Mouse (Mus musculus): ENCODE results near the gene Ksr2. TPM values are rescaled to one million over a fixed set of nuclear protein-coding genes. Genes with fewer than 3 reads are reported as not detected.

Ksr2 gene
- polyA plus RNA-seq, 3 experiments from 2014 or later, result 0.09 to 0.60 (median 0.36) TPM

DNA sequence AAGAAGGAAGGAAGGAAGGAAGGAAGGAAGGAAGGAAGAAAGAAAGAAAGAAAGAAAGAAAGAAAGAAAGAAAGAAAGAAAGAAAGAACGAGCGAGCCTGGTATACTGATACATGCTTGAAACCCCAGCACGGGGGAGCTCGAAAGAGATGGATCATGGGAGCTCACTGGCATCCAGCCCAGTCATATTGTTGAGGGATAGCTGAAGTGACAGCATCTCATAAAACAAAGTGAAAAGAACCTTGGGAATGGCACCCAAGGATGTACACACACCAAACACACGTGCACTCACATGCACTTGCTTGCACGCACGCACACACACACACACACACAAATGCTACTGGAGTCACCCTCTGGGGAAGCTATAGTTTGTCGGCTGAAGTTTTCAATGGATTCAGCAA, 282.6 kb downstream of the Ksr2 start:
- ATAC-seq, result no peak

DNA sequence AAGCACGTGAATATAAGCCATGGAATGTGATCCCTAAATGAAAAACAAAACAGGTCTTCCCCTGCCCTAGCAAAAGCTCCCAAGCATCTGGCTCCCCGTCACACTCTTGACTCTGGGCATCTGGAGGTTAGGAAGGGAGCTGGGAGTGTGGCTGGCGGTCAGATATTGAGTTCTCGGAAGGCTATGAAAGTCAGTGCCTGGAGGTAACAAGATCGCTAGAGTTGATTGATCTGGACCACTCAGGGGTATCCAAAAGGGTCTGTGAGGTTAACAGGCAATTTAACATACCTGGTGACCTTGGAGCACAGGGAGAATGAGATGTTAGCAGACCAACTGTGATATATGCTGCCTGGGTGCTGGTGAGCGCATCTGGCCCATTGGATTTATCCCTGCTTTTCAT, 283.8 kb downstream of the Ksr2 start:
- ATAC-seq, result no peak

DNA sequence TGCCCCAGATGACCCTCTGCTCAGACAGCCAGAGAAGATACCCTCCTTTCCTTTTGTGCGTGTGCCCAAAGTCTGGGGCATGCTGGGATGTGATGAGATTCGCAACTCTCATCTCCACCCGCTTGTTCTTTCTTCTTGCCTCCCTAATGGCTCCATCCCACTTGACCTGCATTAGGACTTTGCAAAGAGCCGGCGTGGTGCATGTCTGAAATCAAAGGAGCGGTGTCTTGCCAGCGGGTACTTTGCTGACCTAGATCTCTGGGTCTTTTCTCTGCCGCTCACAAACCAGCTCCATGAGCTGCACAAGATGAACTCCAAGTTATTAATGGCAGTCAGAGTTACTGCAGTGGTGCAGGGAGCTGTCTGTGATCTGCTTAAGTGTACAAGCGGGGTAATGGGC, 290.6 kb downstream of the Ksr2 start:
- no peak for ATAC-seq

DNA sequence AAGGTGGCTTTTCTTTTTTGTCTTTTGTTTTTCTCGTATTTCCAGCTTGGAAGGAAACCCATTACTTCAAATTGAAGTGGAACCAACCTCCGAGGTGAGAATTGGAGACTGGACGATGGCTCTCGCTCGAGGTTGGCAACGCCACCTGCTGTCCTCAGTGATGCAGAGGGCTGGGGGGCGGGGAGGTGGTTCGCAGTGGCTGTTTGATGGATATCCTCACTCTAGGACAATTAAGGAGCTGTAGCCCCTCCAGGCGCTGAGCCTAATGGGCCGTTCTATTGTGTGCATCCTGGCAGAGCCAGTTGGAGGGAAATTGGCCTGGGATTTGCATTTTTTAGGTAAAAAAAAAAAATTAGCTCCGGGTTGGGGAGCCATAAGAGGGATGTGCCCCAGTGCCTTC, 292.8 kb downstream of the Ksr2 start:
- ATAC-seq, result no peak

DNA sequence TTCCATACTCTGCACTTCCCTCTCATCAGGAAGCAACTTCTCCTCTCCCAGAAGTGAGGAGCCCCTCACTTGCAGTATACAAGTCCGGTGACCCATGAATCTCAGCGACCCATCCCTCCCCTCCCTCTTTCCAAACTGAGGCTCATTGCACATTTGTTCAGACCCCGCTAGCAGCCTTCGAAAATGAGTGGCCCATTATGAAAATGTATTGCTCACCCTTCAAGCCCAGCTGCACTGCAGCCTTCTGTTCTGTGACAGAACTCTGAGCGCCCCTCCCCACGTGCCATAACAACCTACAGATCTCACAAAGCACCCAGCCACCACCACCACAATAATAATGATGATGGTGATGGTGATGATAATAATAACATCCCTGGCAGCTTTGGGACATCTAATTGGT, 295.5 kb downstream of the Ksr2 start:
- ATAC-seq, result no peak

DNA sequence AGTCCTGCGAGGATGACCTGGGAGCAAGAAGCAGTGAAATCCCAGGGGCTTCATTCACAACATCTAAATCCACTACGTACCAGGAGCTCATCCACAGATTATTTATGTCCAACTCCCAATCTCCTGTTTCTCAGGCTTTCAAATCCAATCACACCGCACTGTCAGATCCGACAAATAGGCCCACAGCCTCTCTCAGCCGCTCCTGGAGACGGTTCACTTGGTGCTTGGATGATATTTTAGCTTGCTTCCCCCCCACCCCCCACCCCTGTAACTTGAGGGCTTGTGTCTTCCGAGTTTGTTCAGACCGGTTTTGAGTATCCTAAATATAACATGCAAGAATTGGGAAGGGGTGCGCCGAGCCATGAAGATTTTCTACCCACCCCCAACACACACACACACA, 297.8 kb downstream of the Ksr2 start:
- ATAC-seq, result no peak

DNA sequence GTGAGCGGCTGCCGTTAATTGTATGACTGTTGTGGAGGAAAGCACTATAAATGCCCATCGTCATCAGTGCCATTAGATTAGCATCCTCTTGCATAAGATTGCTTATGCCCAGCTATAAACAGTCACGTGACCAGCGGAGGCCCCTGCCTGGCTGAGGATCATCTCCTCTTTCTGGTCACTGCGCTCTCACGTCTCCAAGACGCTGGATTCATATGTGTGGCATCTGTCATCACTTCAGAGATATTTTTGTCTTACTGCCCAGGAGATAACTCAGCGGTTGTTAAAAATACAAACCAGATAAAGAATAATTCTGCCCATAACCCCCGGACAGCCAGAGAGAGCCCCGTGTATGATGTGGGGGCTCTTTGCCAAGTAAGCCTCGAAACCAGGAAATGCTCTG, 298.4 kb downstream of the Ksr2 start:
- no peak for ATAC-seq

DNA sequence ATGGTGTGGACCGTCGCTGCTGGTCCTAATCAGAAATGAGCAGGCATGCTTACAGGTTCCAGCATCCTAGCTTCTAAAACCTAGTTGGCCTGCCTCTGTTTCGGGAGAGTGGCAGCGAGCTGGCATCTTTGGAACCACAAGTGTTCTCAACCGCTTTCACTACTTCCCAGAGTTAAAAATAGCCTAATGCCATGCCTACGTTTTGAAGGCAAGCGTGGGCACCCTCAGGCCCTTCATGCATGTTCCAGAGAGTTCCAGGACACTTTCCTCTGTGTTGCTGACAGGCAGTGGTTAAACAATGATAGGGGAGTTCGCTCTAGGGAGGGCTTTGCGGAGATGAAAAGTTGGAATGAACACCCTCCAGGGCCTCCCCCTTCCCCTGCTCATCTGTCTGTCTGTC, 303.3 kb downstream of the Ksr2 start:
- ATAC-seq, result no peak

DNA sequence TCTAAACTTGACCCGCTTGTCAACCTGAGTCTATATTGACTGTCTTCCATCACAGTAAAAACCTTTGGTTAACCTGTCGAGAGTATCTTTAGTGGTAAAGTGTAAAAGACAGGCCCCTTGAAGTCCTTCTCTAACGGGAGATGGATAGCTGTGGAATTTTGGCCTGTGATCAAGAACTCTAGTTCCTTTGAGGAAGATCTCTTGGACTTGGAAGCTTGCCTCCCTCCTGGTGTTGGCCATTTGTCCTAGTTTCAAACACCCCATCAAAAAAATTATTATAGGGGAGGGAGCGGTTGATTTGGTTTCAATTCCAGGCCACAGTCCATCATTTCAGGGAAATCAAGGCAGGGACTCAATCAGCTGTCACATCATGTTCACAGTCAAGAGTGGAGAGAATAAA, 309.5 kb downstream of the Ksr2 start:
- no peak for ATAC-seq

DNA sequence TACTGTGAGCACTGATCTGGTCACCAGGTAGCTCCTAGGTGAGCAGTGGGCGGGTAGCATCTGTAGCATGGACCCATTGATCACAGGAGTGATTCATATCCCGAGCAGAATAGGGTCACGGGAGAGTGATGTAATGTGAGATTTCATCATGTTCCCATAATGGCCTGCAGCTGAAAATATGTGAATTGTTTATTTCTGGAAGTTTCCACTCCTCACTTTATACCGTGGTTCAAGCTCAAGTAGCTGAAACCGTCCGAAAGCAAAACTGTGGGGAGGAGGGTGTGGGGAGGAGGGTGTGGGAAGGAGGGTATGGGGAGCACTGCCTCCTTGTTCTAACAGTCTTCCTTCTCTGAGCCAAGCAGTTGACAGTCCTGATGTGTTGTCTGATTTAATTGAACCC, 312.7 kb downstream of the Ksr2 start:
- ATAC-seq, result no peak

DNA sequence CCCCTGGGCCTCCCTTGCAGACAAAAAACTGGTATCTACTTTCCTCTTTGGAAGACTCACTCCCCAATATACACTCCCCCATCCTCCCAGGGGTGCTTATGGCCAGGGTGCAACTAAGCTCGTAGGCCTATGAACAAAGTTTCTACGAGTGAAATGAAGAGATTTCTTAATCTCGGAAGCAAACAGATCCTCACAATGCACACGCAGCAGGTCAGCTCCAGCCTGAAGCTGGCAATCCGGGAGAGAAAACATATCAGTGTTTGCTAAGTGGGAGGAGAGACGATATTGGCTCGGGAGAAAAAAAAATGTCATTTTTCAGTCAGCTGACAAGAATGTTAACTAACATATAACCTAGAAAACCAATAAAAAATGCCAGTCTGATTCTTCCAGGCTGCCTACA, 313.3 kb downstream of the Ksr2 start:
- ATAC-seq, result no peak

DNA sequence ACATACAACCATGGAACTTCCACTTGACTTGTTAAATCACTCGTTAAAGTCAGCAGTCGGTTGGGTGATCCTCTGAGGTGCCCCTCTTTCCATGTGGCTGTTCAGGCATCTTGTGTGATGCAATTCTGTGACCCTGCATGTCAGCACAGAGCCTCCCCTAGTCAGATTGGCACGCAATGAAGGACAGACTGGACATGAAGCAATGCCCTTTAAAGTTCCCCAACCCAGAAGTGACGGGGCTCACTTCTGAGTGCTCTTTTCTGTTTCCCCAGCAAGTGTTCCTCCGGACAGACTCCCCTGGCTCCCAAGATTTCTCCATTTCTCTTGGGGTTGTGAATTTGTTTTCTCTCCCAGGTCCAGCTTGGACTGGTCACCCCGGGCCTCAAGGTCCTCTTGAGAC, 317.5 kb downstream of the Ksr2 start:
- ATAC-seq, result no peak

DNA sequence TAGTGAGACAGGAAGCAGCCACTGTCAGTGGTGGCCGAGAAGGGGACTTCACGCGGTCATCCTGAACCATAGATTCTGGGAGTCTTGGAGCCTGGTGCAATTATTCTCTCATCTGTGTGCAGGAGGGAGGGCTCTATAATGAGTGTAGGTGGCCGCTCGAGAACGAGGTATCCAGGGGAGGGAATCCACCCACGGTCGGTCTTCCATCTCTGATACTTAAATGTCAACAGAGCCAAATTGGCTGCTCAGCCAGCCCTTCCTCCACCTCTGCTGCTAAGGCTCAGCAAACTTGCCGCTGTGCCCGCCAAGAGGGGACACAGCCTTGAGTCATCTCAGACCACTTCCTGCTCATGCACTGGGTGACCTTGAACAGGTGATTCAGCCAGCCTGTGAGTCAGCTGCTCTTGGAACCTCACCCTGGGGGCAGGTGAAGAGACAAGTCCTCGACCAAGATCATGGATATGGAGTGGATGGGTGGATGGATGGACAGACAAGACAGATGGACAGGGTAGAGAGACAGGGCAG, 330.9 kb downstream of the Ksr2 start:
- no peak for ATAC-seq

DNA sequence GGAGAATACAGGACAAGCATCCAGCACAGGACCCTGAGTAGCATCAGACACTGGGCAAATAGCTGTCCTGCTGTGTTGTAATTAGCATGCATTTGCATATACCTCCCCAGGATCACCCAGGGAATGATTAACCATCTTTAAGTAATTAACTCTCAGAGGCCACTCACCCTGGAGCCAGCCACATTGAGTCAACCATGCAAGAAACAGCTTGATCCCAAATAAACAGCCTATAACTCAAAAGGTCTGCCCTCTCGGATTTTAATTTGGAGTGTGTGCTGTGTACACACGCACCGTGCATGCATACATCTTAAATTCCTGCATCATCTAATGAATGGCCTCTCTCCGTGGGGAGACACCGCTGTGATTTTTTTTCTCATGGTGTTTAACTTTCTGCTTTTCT, 335.6 kb downstream of the Ksr2 start:
- ATAC-seq, result no peak

DNA sequence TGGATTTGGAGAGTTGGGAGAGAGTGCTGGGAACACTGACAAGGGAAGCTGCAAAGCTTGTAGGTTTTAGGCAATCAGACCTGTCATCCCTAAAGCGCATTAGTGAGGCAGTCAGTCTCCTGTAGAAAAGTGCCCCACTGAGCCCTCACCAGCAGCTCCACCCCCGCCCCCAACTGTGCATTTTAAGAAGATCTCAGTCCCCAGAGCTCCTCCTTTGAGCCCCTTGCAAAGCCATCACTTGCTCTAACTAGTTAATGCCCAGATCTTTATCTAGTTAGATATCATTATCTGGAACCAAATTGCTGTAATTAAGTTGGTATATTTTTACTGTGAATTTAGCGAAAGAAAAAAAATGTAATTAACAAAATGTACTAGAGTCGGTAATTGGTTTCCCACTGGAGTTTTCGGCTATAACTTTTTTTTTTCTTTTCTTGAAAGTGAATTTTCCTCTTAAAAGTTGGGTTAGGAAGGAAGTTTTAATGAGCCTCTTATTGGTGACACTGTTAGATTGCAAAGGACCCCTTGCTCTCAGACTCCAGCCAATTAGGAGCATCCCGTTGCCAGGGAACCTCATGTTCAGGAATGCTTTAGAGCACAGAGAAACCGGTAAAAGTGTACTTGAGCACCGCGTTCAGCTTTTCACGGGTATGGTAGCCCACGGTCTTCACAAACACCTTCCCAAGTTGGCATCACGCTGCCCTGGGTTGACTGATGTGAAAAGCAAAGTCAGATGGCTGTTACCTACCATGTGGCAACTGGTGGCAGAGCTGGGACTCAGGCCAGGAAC, 344.1 kb downstream of the Ksr2 start:
- no peak for ATAC-seq

DNA sequence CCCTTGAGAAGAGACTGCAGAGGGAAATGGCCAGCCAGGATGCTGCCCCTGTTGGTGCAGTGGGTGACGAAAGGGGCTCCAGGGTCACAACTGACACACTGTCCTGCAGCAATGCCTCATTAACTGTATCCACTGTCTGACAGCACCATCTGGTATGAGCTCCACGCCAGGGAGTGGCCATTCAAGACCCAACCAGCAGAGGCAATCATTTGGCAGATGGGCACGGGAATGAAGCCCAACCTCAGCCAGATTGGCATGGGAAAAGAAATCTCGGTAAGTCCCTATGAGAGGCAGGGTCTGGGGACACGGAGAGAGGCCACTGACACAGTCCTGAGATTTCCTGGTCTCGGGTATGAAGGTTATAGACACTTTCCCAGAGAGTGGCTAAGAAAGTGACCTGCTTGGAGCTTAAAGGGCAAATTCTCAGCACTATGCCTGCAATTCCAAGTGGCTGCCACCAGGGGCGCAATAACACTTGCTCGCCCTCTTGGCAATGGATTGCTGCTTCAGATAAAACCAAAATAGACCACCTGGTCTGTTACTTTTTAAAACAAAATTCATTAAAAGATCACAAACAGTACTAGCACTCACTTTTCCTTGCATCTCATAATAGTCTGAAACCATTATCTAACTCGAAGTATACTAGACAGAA, 347.5 kb downstream of the Ksr2 start:
- no peak for ATAC-seq

DNA sequence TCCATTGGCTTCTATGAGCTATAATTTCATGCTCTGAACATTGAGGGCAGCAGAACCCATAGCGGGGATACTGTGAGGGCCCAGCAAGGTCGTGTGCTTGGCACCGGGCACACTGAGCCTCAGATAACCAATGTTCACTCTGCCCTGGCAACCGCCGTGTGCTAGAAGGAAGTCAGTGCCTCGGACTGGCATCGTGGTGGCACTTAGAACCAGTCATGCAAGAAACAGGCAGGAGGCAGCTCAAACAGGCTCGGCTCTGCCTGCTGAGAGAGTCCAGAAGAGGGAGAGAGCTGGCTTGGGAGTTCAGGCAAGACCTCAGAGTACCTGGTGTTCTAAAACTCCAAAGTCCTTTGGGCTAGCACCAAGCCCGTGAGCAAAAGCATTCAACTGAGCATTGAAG, 350.7 kb downstream of the Ksr2 start:
- no peak for ATAC-seq

DNA sequence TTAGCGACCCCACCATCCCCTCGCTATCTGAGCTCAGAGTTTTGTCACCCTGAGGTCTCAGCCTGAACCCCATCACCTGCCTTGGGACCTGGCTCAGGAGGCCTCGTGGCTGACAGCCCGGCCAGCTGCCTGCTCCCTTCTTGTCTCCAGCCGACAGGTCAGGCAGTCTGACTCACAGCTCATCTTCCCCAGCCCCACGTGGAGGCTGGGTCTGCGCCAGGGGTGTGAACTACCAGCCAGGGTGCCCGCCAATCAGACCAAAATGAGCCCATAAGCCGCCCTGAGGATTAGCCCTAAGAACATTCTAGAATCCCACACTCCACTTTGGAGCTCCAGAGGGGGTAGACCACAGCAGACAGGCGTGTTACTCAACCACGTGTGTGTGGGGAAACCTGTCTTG, 365.4 kb downstream of the Ksr2 start:
- ATAC-seq, result no peak

DNA sequence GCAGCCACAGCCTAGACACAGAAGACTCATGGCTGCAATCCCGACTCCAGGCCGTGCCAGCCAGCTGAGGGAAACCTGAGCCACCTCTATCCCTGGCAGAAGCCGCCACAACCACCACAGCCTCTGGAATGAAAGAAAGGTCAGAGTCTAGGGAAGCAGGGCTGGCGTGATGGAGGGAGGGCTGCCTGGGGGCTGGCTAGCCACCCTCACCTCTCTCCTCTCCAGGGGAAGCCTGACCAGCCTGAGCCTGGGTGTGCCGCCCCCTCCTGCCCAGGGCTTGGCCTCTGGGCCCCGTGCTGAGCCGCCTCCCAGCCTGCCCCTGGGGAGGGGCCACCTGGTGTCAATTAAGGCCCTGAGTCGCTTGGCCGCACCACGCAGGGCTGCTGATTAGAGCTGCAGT, 366.9 kb downstream of the Ksr2 start, which contains the start of gene Nos1:
TSS of gene Nos1 (plus strand) at position 352 of the 400 bp plus-strand sequence.
- ATAC-seq, result no peak

DNA sequence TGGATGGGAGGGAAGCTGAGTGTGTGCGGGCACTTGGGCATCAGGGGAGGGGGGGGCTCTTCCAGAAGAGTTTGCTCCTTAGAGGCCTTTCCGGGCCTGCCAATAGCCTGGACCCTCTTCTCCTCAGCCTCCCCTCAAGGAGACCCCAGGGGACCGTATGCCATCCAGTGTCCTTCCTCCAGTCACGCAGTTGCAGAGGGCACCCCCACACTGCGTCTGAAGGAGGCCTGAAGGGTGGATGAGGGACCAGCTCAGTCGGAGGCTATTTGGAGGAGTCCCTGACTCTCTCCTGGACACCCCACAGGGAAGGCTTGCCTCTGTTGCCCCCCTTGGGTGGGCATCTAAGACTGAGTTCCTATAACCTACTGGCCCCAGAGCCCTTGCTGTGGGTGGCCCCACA, 367.4 kb downstream of the Ksr2 start:
- ATAC-seq, result no peak

DNA sequence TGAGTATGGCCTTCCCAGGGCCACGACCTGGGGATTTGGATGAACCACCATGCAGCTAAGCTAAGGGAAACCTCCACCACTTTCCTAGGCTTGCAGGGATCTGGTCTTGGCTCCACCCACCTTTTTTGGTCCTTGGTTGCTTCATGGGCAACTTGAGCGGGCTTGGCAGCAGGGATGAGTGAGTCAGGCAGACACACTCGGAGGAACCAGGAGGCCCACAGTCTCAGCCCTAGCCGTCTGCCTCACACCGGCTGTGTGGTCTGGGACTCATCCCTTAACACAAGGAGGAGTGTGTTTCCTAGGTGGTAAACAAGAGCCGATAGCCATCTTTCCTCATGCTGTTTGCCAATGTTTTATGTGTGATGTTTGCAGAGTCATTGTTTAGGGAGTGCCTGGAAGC, 376.3 kb downstream of the Ksr2 start:
- no peak for ATAC-seq

DNA sequence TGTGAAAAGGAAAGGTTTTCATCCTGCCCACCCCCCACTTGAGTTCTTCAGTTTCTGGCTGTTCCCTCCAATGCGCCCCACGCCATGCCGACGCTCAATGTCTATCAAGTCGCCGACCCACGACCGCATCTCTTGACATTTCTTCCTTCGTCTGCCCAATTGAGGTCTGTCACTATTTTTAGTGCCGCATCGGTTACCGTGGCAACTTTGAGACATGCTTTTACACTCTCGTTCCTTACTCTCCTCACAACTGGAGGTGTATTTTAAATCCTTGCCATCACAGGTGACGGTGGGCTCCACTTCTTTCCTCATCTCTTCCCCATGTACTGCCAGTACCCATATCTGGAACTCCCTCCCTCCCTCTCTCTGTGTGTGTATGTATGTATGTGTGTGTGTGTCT, 378.1 kb downstream of the Ksr2 start:
- no peak for ATAC-seq

DNA sequence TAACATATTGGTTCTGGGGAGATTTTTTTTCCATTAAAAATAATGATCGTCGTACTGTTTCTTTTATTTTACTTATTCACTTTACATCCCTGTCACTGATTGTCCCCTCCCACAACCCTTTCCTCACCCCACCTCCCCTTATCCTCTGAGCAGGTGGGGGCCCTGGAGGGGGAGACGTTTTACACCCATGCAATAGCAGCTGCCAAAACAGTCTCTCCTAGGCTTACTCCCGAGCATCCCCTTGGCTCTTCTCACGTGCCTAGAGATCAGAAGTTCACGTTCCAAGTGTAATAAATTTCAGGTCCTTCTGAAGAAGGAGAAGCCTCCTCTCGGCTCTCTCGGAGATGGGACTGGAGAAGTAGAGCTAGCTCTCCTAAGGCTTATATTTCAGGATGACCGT, 387.0 kb downstream of the Ksr2 start:
- no peak for ATAC-seq

DNA sequence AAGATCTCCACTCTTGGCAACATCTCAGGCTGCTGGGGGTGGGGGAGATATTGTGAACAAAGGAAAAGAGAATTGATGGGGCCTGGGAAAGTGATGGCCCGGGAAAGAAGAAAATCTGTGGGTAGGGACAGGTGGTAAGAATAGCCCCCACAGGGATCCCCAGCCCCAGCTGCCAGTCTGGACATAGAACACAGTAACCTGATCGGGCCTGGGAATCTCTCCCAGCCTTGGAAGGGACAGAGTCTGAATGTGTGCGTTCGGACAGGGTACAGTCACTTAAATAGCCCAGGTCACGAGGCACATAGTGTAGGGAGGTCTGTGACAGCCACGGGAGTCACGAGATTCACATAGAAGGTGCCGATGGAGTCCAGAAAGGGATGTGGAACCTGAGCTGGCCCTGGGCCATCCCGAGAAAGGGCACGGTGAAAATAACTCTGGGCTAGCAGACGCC, 388.3 kb downstream of the Ksr2 start:
- ATAC-seq, result no peak

All from inflammation-experienced regulatory T-cells, adult 6 months (primary cell).